Mouse (Mus musculus) midbrain, embryonic 14.5 days (tissue): ENCODE data around the gene Cxcl10. TPM values are rescaled to one million over a fixed set of nuclear protein-coding genes. Genes with fewer than 3 reads are reported as not detected.

Source experiments
- ATAC-seq: fragments of 200-750 bp; cut with Nextera tagmentation; 2 replicates; pipeline ENCODE4 v1.8.0; 2017; ENCODE audit warnings: moderate number of reproducible peaks, moderate library complexity; ENCODE audit not compliant: low FRiP score, low TSS enrichment
- DNase-seq: peaks from one replicate; pipeline ENCODE4 v3.0.0-alpha.2; 2015
- H3K27ac ChIP-seq: fragments of 300-500 bp; sonication (generic); replicated peaks from 2 replicates; pipeline ENCODE4 v1.5.1; 2014; ENCODE audit warnings: mild to moderate bottlenecking, low read depth, low read length, moderate library complexity
- H3K27me3 ChIP-seq: fragments of 300-500 bp; sonication (generic); 2 replicates; pipeline ENCODE4 v1.6.1; 2014; ENCODE audit warnings: low read length, control low read depth, mixed read lengths; ENCODE audit not compliant: control insufficient read depth, insufficient read depth
- H3K36me3 ChIP-seq: fragments of 300-500 bp; sonication (generic); 2 replicates; pipeline ENCODE4 v1.6.1; 2014; ENCODE audit warnings: low read length, control low read depth; ENCODE audit not compliant: control insufficient read depth, insufficient read depth
- H3K4me1 ChIP-seq: fragments of 300-500 bp; sonication (generic); 2 replicates; pipeline ENCODE4 v1.6.1; 2014; ENCODE audit warnings: mild to moderate bottlenecking, antibody characterized with exemption, low read length, control low read depth; ENCODE audit not compliant: control insufficient read depth, insufficient read depth
- H3K4me2 ChIP-seq: fragments of 300-500 bp; sonication (generic); 2 replicates; pipeline ENCODE4 v1.6.1; 2014; ENCODE audit warnings: mild to moderate bottlenecking, low read length, moderate library complexity
- H3K4me3 ChIP-seq: fragments of 300-500 bp; sonication (generic); replicated peaks from 2 replicates; pipeline ENCODE4 v1.5.1; 2014; ENCODE audit warnings: low read depth, low read length
- H3K9ac ChIP-seq: fragments of 300-500 bp; sonication (generic); replicated peaks from 2 replicates; pipeline ENCODE4 v1.6.1; 2014; ENCODE audit warnings: mild to moderate bottlenecking, low read length, moderate library complexity
- H3K9me3 ChIP-seq: fragments of 300-500 bp; sonication (generic); 2 replicates; pipeline ENCODE4 v1.6.1; 2016; ENCODE audit warnings: low read length, control low read depth, mixed read lengths; ENCODE audit not compliant: control insufficient read depth
- WGBS: fragments of 180-500 bp; shearing (Covaris S2); extraction: QIAGEN DNeasy Blood & Tissue Kit; methylation state at CpG from one replicate; pipeline ENCODE4 v1.1.7; 2014; 5-methylcytosine and 5-hydroxymethylcytosine counted together
- polyA plus RNA-seq: library from polyadenylated mRNA; unstranded; fragments of >200 nt; fragmentation: Nextera tagmentation; extraction: Ambion mirVana; gene quantifications from 2 replicates; pipeline ENCODE4 v1.2.1, GENCODE M21; 2014

Cxcl10 gene
- polyA plus RNA-seq, result 3.5 TPM in 1 of 2 replicates, not detected in the other

DNA sequence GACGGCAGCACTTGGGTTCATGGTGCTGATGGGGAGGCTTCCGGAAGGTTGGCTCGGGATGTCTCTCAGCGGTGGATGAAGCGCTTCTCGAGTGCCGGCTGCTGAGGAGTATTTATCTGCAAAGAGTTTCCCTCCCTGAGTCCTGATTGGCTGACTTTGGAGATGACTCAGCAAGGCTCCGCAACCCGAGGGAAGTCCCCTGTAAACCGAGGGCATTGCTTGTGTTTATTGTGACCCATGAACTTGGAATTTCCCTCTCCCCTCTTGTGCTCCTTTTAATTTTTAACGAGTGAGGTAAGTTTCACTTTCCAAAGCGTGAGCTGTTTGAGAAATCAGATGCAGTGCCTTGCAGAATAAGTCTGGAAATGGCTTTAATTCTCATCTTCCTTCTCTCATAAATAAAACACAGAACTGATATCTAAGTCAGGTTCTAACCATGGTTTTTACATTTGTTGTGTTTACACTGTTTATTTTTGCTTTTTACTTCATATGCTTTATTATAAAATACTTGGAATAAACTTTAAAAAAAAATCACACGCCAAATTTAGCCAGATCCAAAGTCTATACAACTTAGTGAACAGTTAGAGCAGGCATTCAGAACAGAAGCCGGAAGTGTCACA is at the start of gene Cxcl10:
Gene Cxcl10, minus strand, starts transcription at position 96 of the 620 bp plus-strand sequence.
- ATAC-seq (no peak), DNase-seq (peak; percentile 62)
- Histone ChIP-seq H3K27me3 (peaks cover 3% of the 10 kb centered on the region; the same call in 1 of the 2 replicates), H3K9ac (no peak within 1 kb of the TSS), H3K4me2 (peak within 1 kb of the TSS; percentile 48), H3K4me1 (0 out of 2 replicates have a peak, but pooled peaks cover 3% of the 10 kb centered on the region), H3K9me3 (no peaks in the 10 kb centered on the region), H3K4me3 (0 out of 2 replicates have a peak within 1 kb of the TSS, but pooled peaks have one; percentile 19), H3K36me3 (no peaks in the 10 kb centered on the region), H3K27ac (no peak within 1 kb of the TSS)
- 24% methylated on average over 14 of the region's 14 CpGs for WGBS

DNA sequence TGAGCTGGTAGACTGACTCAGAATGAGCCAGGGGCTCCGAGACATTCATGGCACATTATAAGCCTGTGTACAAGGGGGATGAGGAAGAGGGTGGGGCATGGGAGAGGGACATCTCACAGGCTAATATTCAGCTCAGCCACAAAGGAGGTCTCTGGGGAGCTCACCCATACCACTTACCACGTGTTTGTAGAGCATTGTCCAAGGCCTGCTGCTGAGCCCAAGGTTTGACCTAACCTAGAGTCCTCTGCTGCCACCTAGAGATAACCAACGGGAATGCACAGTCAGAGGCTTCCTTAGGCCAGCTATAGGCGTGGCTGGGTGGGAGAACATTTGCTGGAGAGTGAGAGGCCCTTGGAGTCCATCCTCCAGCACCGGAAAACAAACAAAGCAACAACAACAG is 49.5 kb upstream of the Cxcl10 start:
- no peaks in the 10 kb centered on the region for H3K36me3 ChIP-seq
- H3K27me3 ChIP-seq, result no peaks in the 10 kb centered on the region
- no peak overlapping the region for H3K4me2 ChIP-seq
- H3K4me1 ChIP-seq, result no peaks in the 10 kb centered on the region
- H3K9ac ChIP-seq, result no peak overlapping the region
- no peaks in the 10 kb centered on the region for H3K9me3 ChIP-seq
- ATAC-seq (peak; percentile 76), DNase-seq (peak; percentile 87)
- WGBS, result 25% methylated on average over 5 of the region's 5 CpGs
- H3K27ac ChIP-seq, result no peak overlapping the region
- H3K4me3 ChIP-seq, result no peak overlapping the region

DNA sequence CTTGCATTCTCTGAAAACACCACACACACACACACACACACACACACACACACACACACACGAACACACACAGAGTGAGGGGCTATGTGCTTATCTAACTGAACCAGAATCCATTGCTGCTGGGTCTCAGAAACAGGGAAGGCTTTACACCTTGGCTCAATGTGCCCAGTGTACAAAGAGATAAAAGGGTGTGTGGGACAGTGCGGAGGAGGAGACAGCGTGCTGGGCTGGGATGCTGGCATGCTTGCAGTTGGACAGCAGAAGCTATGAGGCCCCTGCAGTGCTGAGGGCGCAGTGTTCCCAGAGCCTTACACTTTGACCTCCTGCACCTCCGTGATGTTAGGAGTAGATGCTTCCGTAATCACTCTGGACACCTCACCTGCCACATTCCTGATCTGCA is 47.8 kb upstream of the Cxcl10 start:
- Histone ChIP-seq H3K4me3 (no peak overlapping the region), H3K9ac (no peak overlapping the region), H3K36me3 (no peaks in the 10 kb centered on the region), H3K4me2 (no peak overlapping the region), H3K9me3 (no peaks in the 10 kb centered on the region), H3K4me1 (no peaks in the 10 kb centered on the region), H3K27me3 (no peaks in the 10 kb centered on the region), H3K27ac (no peak overlapping the region)
- DNase-seq (no peak), ATAC-seq (no peak)
- WGBS, result 89% methylated on average over 6 of the region's 6 CpGs

DNA sequence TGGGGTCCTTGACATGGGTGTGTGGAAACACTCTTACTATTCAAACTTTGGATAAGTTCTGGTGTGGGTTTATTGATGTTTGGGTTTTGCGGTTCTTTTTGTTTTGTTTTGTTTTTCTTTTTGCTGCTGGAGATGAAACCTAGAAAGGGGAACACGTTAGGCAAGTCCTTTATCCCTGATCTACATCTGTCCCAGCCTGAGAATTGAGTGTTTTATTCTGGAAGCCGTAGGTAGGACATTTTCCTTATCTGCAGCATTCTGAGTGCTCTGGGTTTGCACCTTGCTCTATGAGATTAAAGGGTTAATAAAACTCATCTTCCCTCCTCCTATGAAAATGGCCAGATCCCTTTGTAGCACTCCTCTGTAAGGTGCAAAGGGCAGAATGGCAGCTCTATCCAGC is 47.1 kb upstream of the Cxcl10 start:
- Histone ChIP-seq H3K36me3 (no peaks in the 10 kb centered on the region), H3K9me3 (no peaks in the 10 kb centered on the region), H3K4me1 (no peaks in the 10 kb centered on the region), H3K4me3 (no peak overlapping the region), H3K27me3 (no peaks in the 10 kb centered on the region), H3K4me2 (no peak overlapping the region), H3K27ac (no peak overlapping the region), H3K9ac (no peak overlapping the region)
- 90% methylated on average over 3 of the region's 3 CpGs for WGBS
- ATAC-seq, result no peak
- DNase-seq, result no peak

DNA sequence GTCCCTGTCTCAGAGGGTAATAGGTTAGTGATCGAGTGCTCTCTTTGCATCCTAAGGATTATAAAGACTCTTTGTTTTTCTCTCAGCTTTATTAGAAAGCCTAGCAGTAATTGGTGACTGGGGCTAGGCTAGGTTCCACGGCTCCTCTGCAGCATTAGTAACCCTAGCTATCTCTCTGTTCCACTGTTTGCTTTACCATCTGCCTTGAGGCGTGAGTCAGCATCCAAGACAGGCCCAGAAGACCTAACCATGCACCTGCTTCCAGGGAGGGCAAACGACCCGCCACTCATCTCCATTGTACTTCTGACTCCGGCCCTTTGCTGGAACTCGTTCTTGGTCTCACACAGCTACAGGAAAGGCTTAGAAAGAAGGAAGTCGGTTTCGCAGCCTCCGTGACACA is 45.2 kb upstream of the Cxcl10 start:
- no peaks in the 10 kb centered on the region for H3K9me3 ChIP-seq
- H3K27ac ChIP-seq, result no peak overlapping the region
- H3K36me3 ChIP-seq, result no peaks in the 10 kb centered on the region
- DNase-seq (no peak), ATAC-seq (no peak)
- WGBS, result 74% methylated on average over 10 of the region's 10 CpGs
- no peak overlapping the region for H3K4me2 ChIP-seq
- no peaks in the 10 kb centered on the region for H3K27me3 ChIP-seq
- H3K4me1 ChIP-seq, result no peaks in the 10 kb centered on the region
- H3K4me3 ChIP-seq, result no peak overlapping the region
- no peak overlapping the region for H3K9ac ChIP-seq

DNA sequence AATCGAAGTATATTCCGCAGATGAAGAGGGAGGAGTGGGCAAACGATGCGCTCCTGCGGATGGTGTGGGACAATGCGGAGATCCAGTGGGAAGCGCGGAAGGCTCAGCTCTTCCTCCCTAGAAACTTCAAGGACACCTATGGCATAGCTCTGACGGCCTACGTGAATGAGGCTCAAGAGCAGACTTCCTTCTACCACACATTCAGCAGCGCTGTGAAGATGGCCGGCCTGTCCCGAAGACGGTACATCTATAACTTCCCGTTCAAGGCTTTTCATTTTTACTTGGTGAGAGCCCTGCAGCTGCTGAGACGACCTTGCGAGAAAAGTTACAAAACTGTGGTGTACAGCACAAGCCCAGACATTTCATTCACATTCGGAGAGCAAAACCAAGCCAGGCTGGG is 43.9 kb upstream of the Cxcl10 start:
- whole genome bisulfite sequencing, result 48% methylated on average over 18 of the region's 18 CpGs
- Histone ChIP-seq H3K36me3 (no peaks in the 10 kb centered on the region), H3K4me1 (no peaks in the 10 kb centered on the region), H3K27ac (no peak overlapping the region), H3K9ac (no peak overlapping the region), H3K4me2 (peak overlapping the region; percentile 26), H3K9me3 (no peaks in the 10 kb centered on the region), H3K4me3 (peak overlapping the region; percentile 12; the same call in 1 of the 2 replicates), H3K27me3 (no peaks in the 10 kb centered on the region)
- ATAC-seq, result no peak
- DNase-seq, result no peak

DNA sequence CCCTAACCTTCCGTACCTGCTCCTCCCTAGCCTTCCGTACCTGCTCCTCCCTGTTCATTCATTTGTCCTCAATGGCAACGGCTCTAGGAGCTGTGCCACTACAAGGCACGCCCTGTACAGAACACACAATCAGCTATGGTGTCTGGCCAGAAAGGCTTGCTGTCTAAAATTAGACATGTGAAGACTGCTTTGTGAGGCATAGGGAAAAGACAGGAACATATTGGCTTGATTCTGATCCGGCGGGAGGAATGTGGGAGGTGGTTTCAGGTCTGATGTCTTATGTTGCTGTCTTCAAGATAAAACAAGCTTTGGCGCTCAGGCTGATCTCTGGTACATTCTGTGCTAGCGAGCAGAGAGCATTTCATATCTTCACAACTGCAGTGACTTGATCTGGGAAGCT is 41.9 kb upstream of the Cxcl10 start:
- no peak for ATAC-seq
- no peak for DNase-seq
- no peak overlapping the region for H3K9ac ChIP-seq
- no peaks in the 10 kb centered on the region for H3K27me3 ChIP-seq
- H3K4me2 ChIP-seq, result no peak overlapping the region
- H3K27ac ChIP-seq, result no peak overlapping the region
- WGBS, result 80% methylated on average over 8 of the region's 8 CpGs
- no peaks in the 10 kb centered on the region for H3K4me1 ChIP-seq
- no peaks in the 10 kb centered on the region for H3K36me3 ChIP-seq
- no peak overlapping the region for H3K4me3 ChIP-seq
- no peaks in the 10 kb centered on the region for H3K9me3 ChIP-seq

DNA sequence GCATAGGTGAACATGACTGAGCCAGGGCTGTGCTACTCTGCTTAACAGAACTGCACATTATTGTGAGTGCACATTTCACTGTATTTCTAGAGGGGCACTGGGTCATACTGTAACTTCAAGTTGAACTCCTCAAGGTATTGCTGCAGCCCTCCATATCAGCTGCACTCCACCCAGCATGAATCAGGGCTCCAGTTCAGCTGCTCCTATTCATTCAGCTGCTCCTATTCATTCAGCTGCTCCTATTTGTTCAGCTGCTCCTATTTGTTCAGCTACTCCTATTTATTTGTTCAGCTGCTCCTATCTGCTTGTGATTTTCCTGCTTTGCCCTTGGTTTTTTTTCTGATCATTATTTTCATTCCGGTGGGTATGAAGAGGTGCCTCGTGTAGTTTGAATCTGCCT is 41.3 kb upstream of the Cxcl10 start:
- ATAC-seq, result no peak
- Histone ChIP-seq H3K4me1 (no peaks in the 10 kb centered on the region), H3K27ac (no peak overlapping the region), H3K4me3 (no peak overlapping the region), H3K36me3 (no peaks in the 10 kb centered on the region), H3K4me2 (no peak overlapping the region), H3K27me3 (no peaks in the 10 kb centered on the region), H3K9me3 (no peaks in the 10 kb centered on the region), H3K9ac (no peak overlapping the region)
- no peak for DNase-seq
- 81% methylated on average over 2 of the region's 2 CpGs for WGBS

DNA sequence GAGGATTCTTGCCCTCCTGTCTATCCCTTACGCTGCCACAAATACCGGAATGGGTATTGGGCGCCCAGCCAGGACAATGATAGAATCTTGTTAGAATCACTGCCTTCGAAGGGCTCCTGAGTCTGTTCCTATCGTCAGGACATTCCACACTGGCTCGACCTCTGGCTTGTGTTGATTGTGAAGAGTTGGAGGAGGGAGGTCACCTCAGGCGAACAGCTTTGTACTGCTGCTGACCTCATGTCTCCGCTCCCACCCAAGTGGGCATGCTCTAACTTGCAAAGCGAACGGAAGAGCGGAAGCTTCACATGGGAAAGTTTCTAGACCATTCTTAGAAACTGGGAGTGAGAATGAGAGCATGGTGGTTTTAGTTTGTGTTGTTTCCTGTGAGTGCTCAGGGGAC is 38.7 kb upstream of the Cxcl10 start:
- no peaks in the 10 kb centered on the region for H3K27me3 ChIP-seq
- ATAC-seq, result no peak

More for the DNA sequence above, 38.7 kb upstream of the Cxcl10 start:
- Histone ChIP-seq H3K4me2 (no peak overlapping the region), H3K9me3 (no peaks in the 10 kb centered on the region), H3K4me3 (no peak overlapping the region), H3K36me3 (no peaks in the 10 kb centered on the region), H3K27ac (no peak overlapping the region), H3K9ac (no peak overlapping the region), H3K4me1 (no peaks in the 10 kb centered on the region)
- no peak for DNase-seq
- 83% methylated on average over 11 of the region's 11 CpGs for WGBS
